Mouse (Mus musculus) spleen, adult 2 months (tissue): Measurements from ENCODE around the gene Nipsnap1. TPM values are rescaled to one million over a fixed set of nuclear protein-coding genes. Genes with fewer than 3 reads are reported as not detected.

ENCODE experiments used
- DNase-seq, 2 experiments: peaks; one replicate each; pipeline versions ENCODE4 v3.0.0 to v3.0.0-alpha.2; 2012 to 2021; ENCODE audit warnings: low spot score in 2 of 2, low read depth in 1 of 2
- H3K27ac ChIP-seq: fragments of 200-500 bp; 2 replicates; pipeline ENCODE4 v1.5.1; 2012; ENCODE audit warnings: low read length, inconsistent platforms; ENCODE audit not compliant: insufficient read depth
- H3K27me3 ChIP-seq: fragments of 200-500 bp; 2 replicates; pipeline ENCODE4 v1.6.1; 2012; ENCODE audit warnings: mild to moderate bottlenecking, moderate library complexity, low read length, inconsistent platforms; ENCODE audit not compliant: control insufficient read depth, insufficient read depth
- H3K36me3 ChIP-seq: fragments of 200-500 bp; 2 replicates; pipeline ENCODE4 v1.6.1; 2012; ENCODE audit warnings: mild to moderate bottlenecking, low read length, inconsistent platforms; ENCODE audit not compliant: control insufficient read depth, insufficient read depth
- H3K4me1 ChIP-seq: fragments of 200-500 bp; 2 replicates; pipeline ENCODE4 v1.6.1; 2011; ENCODE audit warnings: inconsistent platforms; ENCODE audit not compliant: control insufficient read depth, insufficient read depth, insufficient read length
- H3K4me3 ChIP-seq: fragments of 200-500 bp; 2 replicates; pipeline ENCODE4 v1.5.1; 2011; ENCODE audit warnings: mild to moderate bottlenecking, inconsistent platforms; ENCODE audit not compliant: insufficient read depth, insufficient read length; ENCODE audit errors: extremely low read depth
- CTCF ChIP-seq: fragments of 200-500 bp; IDR thresholded peaks from 2 replicates; pipeline ENCODE4 v1.5.1; 2011; ENCODE audit warnings: mild to moderate bottlenecking, inconsistent platforms; ENCODE audit not compliant: insufficient read depth, insufficient read length, insufficient replicate concordance; ENCODE audit errors: extremely low read depth
- POLR2A ChIP-seq: fragments of 200-500 bp; IDR thresholded peaks from 2 replicates; pipeline ENCODE4 v1.6.1; 2011; ENCODE audit warnings: low read depth, low read length, inconsistent platforms
- WGBS: fragments of 180-500 bp; shearing (Covaris S2); methylation state at CpG from one replicate; pipeline ENCODE4 v1.1.7; 2018; 5-methylcytosine and 5-hydroxymethylcytosine counted together
- polyA plus RNA-seq: library from polyadenylated mRNA; depleted of rRNA; stranded (reverse); fragments of >200 nt; gene quantifications from 2 replicates; pipeline ENCODE4 v1.2.3, GENCODE M21; 2012

The Nipsnap1 gene
- polyA plus RNA-seq, 1 experiment, result 12.0 TPM

GRCm38 (mm10) chr11:4874551-4874950, 800 bp downstream of the Nipsnap1 start:
- Histone ChIP-seq H3K27ac (no peak overlapping the region), H3K4me3 (peak overlapping the region; percentile 24), H3K4me1 (peaks cover 7% of the 10 kb centered on the region; the same call in 1 of the 2 replicates), H3K36me3 (no peaks in the 10 kb centered on the region), H3K27me3 (no peaks in the 10 kb centered on the region)
- DNase-seq, result no peak
- no peak for TF ChIP-seq POLR2A
- TF ChIP-seq CTCF, result no peak
- 15% methylated on average over 10 of the region's 10 CpGs for WGBS

DNA sequence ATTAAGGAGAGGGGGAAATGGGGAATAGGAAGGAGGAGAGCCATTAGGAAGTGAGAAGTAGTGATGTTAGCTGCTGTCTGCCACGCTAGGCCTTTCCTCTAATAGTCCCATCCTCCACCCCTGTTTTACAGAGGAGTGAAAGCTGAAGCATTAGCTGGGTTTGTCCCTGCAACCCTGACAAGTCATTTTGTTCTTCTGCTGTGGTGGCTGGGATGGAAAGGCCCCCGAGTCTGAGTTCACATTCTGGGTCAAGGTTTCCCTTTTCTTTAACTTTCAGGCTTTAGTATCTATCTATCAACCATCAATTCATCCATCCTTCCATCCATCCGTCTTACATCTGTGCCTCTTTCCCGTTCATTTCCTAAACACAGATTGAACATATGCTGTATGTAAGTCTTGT, 7.3 kb downstream of the Nipsnap1 start:
- Histone ChIP-seq H3K36me3 (no peaks in the 10 kb centered on the region), H3K4me3 (no peak overlapping the region), H3K27me3 (no peaks in the 10 kb centered on the region), H3K4me1 (no peaks in the 10 kb centered on the region), H3K27ac (no peak overlapping the region)
- DNase-seq, result no peak
- TF ChIP-seq POLR2A, result no peak
- no peak for TF ChIP-seq CTCF
- WGBS, result 82% methylated on average over 4 of the region's 4 CpGs

- no peaks in the 10 kb centered on the region for H3K36me3 ChIP-seq
- WGBS, result 91% methylated on average over 14 of the region's 14 CpGs
- H3K4me3 ChIP-seq, result no peak overlapping the region
- H3K27me3 ChIP-seq, result no peaks in the 10 kb centered on the region
- no peak overlapping the region for H3K27ac ChIP-seq
- H3K4me1 ChIP-seq, result no peaks in the 10 kb centered on the region
- TF ChIP-seq CTCF (no peak), POLR2A (no peak)
- DNase-seq, result no peak
Observed at GRCm38 (mm10) chr11:4882892-4883627, 9.3 kb downstream of the Nipsnap1 start.

DNA sequence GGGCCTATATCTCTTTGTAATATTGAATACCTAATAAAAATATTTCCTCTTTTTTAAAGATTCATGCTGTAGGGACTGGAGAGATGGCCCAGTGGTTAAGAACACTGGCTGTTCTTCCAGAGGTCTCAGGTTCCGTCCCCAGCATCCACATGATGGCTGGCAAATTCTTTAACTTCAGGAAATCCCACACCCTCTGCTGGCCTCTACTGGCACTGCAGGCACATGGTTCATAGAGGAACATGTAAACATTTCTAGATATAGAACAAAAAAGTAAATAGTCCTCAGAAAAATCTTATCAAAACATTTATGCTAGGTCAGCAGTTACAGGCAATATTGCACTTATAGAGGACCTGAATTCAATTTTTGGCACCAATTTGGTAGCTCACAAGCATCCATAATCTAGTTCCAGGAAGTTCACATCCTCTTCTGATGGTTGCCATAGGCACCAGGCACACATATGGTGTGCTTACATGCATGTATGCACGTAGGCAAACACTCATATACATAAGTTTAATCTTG, 11.7 kb downstream of the Nipsnap1 start:
- Histone ChIP-seq H3K4me1 (no peaks in the 10 kb centered on the region), H3K27me3 (no peaks in the 10 kb centered on the region), H3K36me3 (no peaks in the 10 kb centered on the region; the same call in 1 of the 2 replicates), H3K27ac (no peak overlapping the region), H3K4me3 (no peak overlapping the region)
- peak in 1 of 2 experiments; percentile 43 for DNase-seq
- 70% methylated on average over 2 of the region's 2 CpGs for WGBS
- peak; percentile 21; the same call in 1 of the 2 replicates for TF ChIP-seq CTCF
- no peak for TF ChIP-seq POLR2A

DNA sequence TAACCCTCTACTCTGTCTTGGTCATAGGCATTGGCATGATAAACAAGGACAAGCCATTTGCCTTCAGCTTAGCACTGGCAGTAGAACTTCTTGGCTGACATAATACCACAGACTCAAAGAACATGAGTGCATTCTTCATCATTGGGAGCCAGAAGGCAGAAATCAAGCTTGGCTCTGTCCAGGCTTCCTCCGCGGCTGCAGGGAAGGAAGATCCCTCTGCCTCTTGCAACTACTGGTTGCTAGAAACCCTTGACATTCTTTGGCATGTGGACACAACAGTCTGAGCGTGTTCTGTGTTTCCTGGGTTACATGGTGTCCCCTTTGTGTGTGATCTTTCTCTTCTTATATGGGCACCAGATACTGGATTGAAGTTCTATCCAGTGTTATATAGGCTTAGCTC, 13.2 kb downstream of the Nipsnap1 start:
- 91% methylated on average over 3 of the region's 3 CpGs for WGBS
- DNase-seq, result no peak
- Histone ChIP-seq H3K4me1 (no peaks in the 10 kb centered on the region), H3K4me3 (no peak overlapping the region), H3K27ac (no peak overlapping the region), H3K36me3 (no peaks in the 10 kb centered on the region; the same call in 1 of the 2 replicates), H3K27me3 (no peaks in the 10 kb centered on the region)
- no peak for TF ChIP-seq CTCF
- no peak for TF ChIP-seq POLR2A

DNA sequence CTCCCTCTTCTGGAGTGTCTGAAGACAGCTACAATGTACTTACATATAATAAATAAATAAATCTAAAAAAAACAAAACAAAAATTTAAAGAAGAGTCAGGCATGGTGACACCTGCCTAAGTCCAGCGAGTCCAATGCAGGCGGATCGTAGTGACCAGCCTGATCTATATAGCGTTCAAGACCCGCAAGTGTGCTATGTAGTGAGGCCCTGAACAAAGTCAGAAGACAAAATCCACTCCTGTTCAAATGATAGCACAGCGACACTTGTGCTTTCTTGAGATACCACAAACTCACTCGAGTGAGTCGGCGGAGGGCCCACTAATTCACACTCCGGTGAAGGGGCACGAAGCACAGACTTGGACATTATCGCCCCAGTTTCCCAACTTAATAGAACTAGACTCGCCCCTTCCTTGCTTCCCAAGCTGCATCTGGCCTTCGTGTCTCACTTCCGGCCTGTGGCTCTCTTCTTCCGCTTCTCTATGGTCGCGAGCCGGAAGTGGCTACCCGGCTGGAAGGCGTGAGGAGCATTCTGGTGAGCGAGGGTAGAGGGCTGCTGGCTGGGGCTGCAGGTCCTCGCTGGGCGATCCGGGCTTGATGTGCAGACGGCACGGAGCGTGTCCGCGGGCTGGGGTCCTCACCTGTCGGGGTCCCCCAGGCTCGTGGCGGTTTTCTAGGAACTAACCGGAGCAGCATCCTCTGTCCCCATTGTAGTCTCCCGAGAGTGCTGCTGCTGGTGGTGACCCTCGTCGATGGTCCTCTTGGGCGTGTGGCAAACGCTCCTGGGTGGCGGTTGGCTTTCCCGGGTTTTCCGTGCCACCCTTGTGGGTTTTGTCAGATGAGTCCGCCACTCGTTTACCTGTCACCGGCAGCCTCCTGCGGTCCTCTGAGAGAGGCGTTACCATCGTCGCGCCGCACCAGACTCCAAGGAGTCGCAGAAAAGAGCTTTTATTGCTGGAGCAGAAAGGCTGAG, 21.4 kb downstream of the Nipsnap1 start, which contains the start of gene Thoc5:
Gene Thoc5 (plus strand): TSS at position 473 of the 969 bp plus-strand sequence.
- Histone ChIP-seq H3K4me3 (peak within 1 kb of the TSS; percentile 88), H3K36me3 (peaks cover 2% of the 10 kb centered on the region; the same call in 1 of the 2 replicates), H3K27ac (peak within 1 kb of the TSS; percentile 71), H3K27me3 (no peaks in the 10 kb centered on the region), H3K4me1 (peaks cover 3% of the 10 kb centered on the region; the same call in 1 of the 2 replicates)
- 2% methylated on average over 52 of the region's 52 CpGs for WGBS
- TF ChIP-seq POLR2A (peak; percentile 57), CTCF (no peak)
- DNase-seq, result peak; percentile 61 to 80
